Mouse (Mus musculus): ENCODE measurements at regions not wholly inside any gene's neighbourhood (a gene's known extent, or its start where the extent isn't known, plus 50 kb on each side); places are given as distances from the start of the nearest gene placed in this dataset.

DNA sequence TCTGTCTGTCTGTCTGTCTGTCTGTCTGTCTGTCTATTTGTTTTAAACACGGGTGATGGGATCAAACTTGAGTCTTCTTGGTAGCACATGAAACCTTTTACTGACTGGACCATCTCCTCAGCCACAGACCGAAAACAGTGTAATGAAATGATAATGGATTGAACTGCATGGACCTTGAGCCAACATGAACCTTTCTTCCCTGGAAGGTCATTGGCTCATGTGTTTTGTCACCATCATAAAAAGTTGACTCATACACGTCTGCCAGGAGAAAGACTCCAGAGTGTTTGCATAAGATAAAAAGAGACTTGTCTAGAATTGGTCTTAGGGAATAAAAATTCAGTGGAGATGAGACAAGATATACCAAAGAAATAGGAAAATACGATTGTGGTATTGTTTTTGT is 176.4 kb downstream of the Gm10295 start:
- Histone ChIP-seq H3K27ac (no peak overlapping the region), H3K4me3 (no peak overlapping the region)
- no peak for DNase-seq (ENCODE audit: low spot score in 2 of 2)
- no peak for TF ChIP-seq CTCF (conservative IDR thresholded peaks at IDR 0.05)

GRCm38 (mm10) chr7:71139068-71139467 is 212.2 kb downstream of the Gm10295 start:
- no peak for DNase-seq (ENCODE audit: low spot score in 2 of 2)
- H3K27ac ChIP-seq, result no peak overlapping the region
- no peak for TF ChIP-seq CTCF (conservative IDR thresholded peaks at IDR 0.05)

GRCm38 (mm10) chr7:71129981-71130380 is 221.3 kb downstream of the Gm10295 start:
- no peak overlapping the region for H3K4me3 ChIP-seq
- DNase-seq (ENCODE audit: low spot score in 2 of 2), result no peak
- no peak overlapping the region for H3K27ac ChIP-seq
- no peak for TF ChIP-seq CTCF (conservative IDR thresholded peaks at IDR 0.05)

More at GRCm38 (mm10) chr7:71139068-71139467, 212.2 kb downstream of the Gm10295 start:
- H3K4me3 ChIP-seq, result no peak overlapping the region

DNA sequence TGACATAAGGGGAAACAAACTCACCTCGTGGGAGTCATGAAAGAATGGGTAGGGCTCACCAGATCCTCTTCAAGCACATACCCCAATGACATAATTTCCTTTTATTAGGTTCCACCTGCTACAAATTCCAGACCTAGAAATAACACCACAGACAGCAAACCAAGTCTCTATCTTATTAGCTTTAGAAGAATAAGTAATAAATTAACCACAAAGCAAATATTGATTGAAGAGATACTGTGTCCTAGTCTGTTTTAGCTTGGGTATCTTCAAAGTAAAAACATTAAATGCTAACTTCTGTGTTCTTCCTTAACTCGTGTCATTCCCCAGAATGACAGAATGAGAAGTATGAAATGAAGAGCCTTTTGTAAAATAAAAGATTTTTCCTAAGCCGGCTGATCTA is 222.4 kb downstream of the Gm10295 start:
- no peak for DNase-seq (ENCODE audit: low spot score in 2 of 2)
- Histone ChIP-seq H3K4me3 (no peak overlapping the region), H3K27ac (no peak overlapping the region)
- no peak for TF ChIP-seq CTCF (conservative IDR thresholded peaks at IDR 0.05)

GRCm38 (mm10) chr7:71121453-71121852 is 229.8 kb downstream of the Gm10295 start:
- TF ChIP-seq CTCF (conservative IDR thresholded peaks at IDR 0.05), result no peak

GRCm38 (mm10) chr7:71120975-71121374 is 230.3 kb downstream of the Gm10295 start:
- DNase-seq (ENCODE audit: low spot score in 2 of 2), result no peak
- Histone ChIP-seq H3K4me3 (no peak overlapping the region), H3K27ac (no peak overlapping the region)
- no peak for TF ChIP-seq CTCF (conservative IDR thresholded peaks at IDR 0.05)

More at GRCm38 (mm10) chr7:71121453-71121852, 229.8 kb downstream of the Gm10295 start:
- Histone ChIP-seq H3K27ac (no peak overlapping the region), H3K4me3 (no peak overlapping the region)
- DNase-seq (ENCODE audit: low spot score in 2 of 2), result no peak

- no peak overlapping the region for H3K4me3 ChIP-seq
- TF ChIP-seq CTCF (conservative IDR thresholded peaks at IDR 0.05), result no peak
- H3K27ac ChIP-seq, result no peak overlapping the region
- DNase-seq (ENCODE audit: low spot score in 2 of 2), result no peak
Measured at GRCm38 (mm10) chr7:71119987-71120386, 231.3 kb downstream of the Gm10295 start.

DNA sequence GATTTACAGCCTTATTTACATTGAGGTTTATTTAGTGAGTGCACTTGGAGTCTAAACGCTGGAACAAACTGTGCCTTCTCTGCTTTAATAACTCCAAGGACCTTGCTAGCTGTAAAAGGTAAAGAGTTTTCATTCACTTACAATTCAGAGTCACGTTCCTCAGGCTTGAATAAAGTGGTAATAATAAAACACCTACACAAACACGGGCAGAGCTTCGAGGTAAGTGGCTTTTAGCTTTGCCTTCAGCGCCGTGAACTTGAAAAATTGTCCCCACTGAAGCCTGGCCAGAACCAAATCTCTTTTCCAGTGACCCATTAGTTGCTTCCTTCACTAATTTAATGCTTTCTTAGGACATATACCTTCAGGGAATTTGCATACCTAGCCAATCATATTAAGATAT is 244.2 kb downstream of the Gm10295 start:
- DNase-seq (ENCODE audit: low spot score in 2 of 2), result no peak
- no peak for TF ChIP-seq CTCF (conservative IDR thresholded peaks at IDR 0.05)

DNA sequence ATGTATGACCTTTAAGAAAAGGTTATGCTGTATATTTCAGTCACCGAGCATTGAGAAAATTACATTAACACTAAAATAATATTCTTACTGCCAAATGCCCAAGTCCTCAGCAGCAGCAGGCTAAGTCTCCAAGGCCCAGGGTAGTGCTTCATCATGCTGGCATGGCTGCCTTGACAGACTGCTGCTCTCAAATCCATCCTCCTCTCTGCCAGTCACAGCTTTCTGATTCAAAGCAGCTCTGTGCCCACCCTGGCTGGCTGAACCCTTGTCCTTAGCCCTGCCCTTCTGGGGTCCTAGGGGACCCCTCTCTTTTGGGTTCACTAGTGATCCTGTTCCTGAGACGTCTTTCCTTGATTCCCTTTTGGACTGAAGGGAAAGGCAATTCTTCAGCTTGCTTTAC is 251.0 kb downstream of the Gm10295 start:
- H3K4me3 ChIP-seq, result no peak overlapping the region
- no peak for TF ChIP-seq CTCF (conservative IDR thresholded peaks at IDR 0.05)
- no peak for DNase-seq (ENCODE audit: low spot score in 2 of 2)
- H3K27ac ChIP-seq, result no peak overlapping the region

More for the DNA sequence above, 244.2 kb downstream of the Gm10295 start:
- H3K4me3 ChIP-seq, result no peak overlapping the region
- no peak overlapping the region for H3K27ac ChIP-seq

DNA sequence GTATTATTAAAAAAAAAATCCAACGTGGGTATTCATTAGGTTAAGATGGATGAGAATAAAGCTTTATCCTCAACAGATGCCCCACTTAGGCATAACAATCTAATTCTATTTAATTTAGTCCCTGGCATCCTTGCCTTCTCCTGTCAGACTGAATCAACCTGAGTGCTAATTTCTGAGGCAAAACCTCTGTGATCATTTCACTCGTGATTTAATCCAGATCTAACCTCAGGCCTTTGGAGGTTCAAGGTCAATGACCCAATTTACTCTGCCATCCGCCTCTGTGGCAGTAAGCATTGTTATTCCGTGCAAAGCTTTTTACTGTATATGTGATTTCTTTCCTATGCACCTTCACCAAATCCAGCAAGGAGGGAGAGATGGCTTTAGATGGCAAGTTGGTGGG is 253.0 kb downstream of the Gm10295 start:
- Histone ChIP-seq H3K4me3 (no peak overlapping the region), H3K27ac (no peak overlapping the region)
- no peak for TF ChIP-seq CTCF (conservative IDR thresholded peaks at IDR 0.05)
- DNase-seq (ENCODE audit: low spot score in 2 of 2), result no peak

DNA sequence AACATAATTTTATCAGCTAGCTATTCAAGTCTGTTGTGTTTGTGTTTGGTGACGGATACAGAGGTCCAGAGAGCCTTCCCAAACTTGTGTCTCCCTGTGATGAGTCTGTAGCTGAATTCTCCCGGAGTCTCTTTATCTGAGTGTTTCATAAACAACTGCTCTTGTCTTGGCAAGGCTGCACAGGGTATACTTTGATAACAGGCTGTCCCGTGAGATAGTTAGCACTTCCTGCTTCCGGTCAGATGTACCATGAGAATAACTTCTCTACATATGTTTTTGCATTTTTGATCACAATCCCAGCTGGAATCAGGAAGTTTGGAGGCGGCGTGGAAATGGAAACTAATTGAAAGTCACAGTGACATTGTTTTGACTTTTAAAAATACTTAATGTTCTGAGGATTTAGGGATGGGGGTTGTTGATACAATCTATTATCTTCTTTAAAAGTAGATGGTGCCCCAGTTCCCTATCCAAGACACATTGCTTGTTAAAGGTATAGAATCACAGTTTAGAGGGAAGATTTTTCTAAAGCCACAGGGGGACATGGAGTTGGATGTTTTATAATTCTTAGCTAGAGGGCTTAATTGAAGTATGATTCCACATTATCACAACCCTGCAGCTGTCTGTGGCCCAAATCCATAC is 257.9 kb downstream of the Gm10295 start:
- TF ChIP-seq CTCF (conservative IDR thresholded peaks at IDR 0.05), result no peak
- no peak for DNase-seq (ENCODE audit: low spot score in 2 of 2)
- no peak overlapping the region for H3K27ac ChIP-seq
- no peak overlapping the region for H3K4me3 ChIP-seq

- no peak overlapping the region for H3K27ac ChIP-seq
- TF ChIP-seq CTCF (conservative IDR thresholded peaks at IDR 0.05), result no peak
Measured at GRCm38 (mm10) chr7:71092825-71093224, 258.5 kb downstream of the Gm10295 start.

DNA sequence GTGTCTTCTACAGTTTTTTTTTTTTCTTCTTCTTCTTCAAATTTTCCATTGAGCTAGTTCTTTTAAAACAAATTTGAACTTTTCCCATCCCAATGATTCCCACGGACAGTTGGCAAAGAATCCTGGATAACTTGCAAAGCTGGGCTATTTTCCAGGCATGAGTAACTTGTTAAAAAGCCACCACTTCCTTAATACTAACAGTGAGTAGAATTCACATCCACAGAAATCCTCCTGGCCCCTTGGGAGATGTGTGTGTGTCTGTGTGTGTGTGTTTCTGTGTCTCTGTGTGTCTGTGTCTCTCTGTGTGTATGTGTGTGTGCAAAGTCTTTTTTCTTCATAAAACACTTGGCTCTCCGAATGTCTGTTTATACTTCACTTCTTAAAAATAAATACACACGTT is 259.0 kb downstream of the Gm10295 start:
- Histone ChIP-seq H3K4me3 (no peak overlapping the region), H3K27ac (no peak overlapping the region)
- DNase-seq (ENCODE audit: low spot score in 2 of 2), result no peak
- no peak for TF ChIP-seq CTCF (conservative IDR thresholded peaks at IDR 0.05)

More at GRCm38 (mm10) chr7:71092825-71093224, 258.5 kb downstream of the Gm10295 start:
- DNase-seq (ENCODE audit: low spot score in 2 of 2), result no peak
- no peak overlapping the region for H3K4me3 ChIP-seq

Measured in layer of hippocampus, adult 2 months (tissue).